Mouse (Mus musculus) ES-Bruce4 (cell line): Measurements from ENCODE around the gene Vmn2r55. TPM values are rescaled to one million over a fixed set of nuclear protein-coding genes. Genes with fewer than 3 reads are reported as not detected.
"Not testable (repeated sequence)": the region's sequence is repeated elsewhere in the genome, so short reads cannot be mapped to it uniquely, and the experiment has no call there.

Experiments used
- H3K27ac ChIP-seq: 2 replicates; pipeline ENCODE4 v1.5.1; 2012; ENCODE audit warnings: low read length, inconsistent platforms; ENCODE audit not compliant: insufficient read depth
- H3K27me3 ChIP-seq: 2 replicates; pipeline ENCODE4 v1.6.1; 2012; ENCODE audit warnings: mild to moderate bottlenecking, low read length, inconsistent platforms; ENCODE audit not compliant: control insufficient read depth, poor library complexity, insufficient read depth, severe bottlenecking
- H3K36me3 ChIP-seq: 2 replicates; pipeline ENCODE4 v1.6.1; 2012; ENCODE audit warnings: inconsistent platforms, mild to moderate bottlenecking, low read length, moderate library complexity; ENCODE audit not compliant: control insufficient read depth, poor library complexity, insufficient read depth, severe bottlenecking
- H3K4me1 ChIP-seq: one replicate; pipeline ENCODE4 v1.8.1; 2011; ENCODE audit warnings: low read length; ENCODE audit not compliant: control insufficient read depth, insufficient read depth
- H3K4me3 ChIP-seq: 2 replicates; pipeline ENCODE4 v1.5.1; 2011; ENCODE audit warnings: low read depth, mild to moderate bottlenecking, low read length
- H3K9ac ChIP-seq: 2 replicates; pipeline ENCODE4 v1.6.1; 2012; ENCODE audit warnings: low read depth, mild to moderate bottlenecking, inconsistent platforms; ENCODE audit not compliant: poor library complexity, severe bottlenecking
- H3K9me3 ChIP-seq: replicated peaks from 2 replicates; pipeline ENCODE4 v1.6.1; 2012; ENCODE audit warnings: mild to moderate bottlenecking, low read length, inconsistent platforms; ENCODE audit not compliant: control insufficient read depth, poor library complexity, insufficient read depth, severe bottlenecking
- CTCF ChIP-seq: IDR thresholded peaks from one replicate; pipeline ENCODE4 v1.8.1; 2011; ENCODE audit warnings: low read depth, low read length
- EP300 ChIP-seq: IDR thresholded peaks from 2 replicates; pipeline ENCODE4 v1.6.1; 2011; ENCODE audit warnings: low read depth, low read length; ENCODE audit not compliant: insufficient read depth
- POLR2A ChIP-seq: IDR thresholded peaks from one replicate; pipeline ENCODE4 v1.8.1; 2011; ENCODE audit warnings: low read length; ENCODE audit not compliant: insufficient read depth
- polyA plus RNA-seq: library from polyadenylated mRNA; stranded (reverse); fragments of >200 nt; gene quantifications from 2 replicates; pipeline ENCODE4 v1.2.4, GENCODE M21; 2011; ENCODE audit warnings: low read depth; ENCODE audit not compliant: missing spikeins, insufficient read depth, insufficient read length

Vmn2r55 gene
- not detected in 2 replicates for polyA plus RNA-seq

GRCm38 (mm10) chr7:12684903-12685302 lies at the start of gene Vmn2r55:
Vmn2r55 (minus strand) TSS chr7:12685003.
- not testable (repeated sequence) for H3K27ac ChIP-seq, H3K4me3 ChIP-seq, H3K4me1 ChIP-seq, H3K9ac ChIP-seq, H3K9me3 ChIP-seq, H3K27me3 ChIP-seq, H3K36me3 ChIP-seq

DNA sequence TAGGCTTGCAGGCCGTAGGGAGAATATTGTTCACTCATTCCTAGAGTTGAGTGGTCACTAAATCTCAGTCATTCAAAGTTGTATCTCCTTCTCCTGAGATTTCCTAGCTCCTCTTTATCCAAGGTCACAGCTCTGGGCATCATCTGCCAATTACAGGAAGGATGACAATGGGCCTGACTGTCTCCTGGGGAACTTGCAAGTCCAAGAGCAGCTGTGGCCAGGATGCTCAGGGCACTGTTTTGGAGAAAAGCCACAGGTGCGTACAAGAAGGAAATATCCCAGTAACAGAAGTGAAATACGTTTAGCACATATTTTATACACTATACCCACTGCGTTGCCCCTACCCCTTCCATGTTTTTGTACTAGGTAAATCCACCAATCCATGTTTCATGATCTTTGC lies 44.6 kb downstream of the Vmn2r55 start, which contains the start of gene Vmn2r54:
Vmn2r54 (minus strand) TSS at position 101 of the 400 bp plus-strand sequence.
- H3K9ac ChIP-seq, H3K27me3 ChIP-seq, H3K27ac ChIP-seq, H3K9me3 ChIP-seq, H3K4me1 ChIP-seq, H3K4me3 ChIP-seq, H3K36me3 ChIP-seq: not testable (repeated sequence)

DNA sequence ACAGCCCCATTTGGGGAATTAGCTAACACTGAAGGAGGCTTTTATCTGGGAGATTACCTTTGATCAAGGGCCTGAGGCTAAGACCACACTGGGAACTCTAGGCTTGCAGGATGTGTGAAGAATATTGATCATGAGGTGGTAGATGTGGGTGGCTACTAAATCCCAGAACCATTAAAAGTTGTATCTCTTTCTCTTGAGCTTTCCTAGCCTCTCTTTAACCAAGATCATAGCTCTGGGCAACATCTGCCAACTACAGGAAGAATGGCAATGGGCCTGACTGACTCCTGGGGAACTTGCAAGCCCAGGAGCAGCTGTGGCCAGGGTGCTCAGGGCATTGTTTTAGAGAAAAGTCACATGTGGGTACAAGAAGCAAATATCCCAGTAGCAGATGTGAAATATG lies 76.1 kb downstream of the Vmn2r55 start, which contains the start of gene Vmn2r53:
Vmn2r53 (minus strand) TSS at position 101 of the 400 bp plus-strand sequence.
- no peaks in the 10 kb centered on the region for H3K27me3 ChIP-seq
- no peak within 1 kb of the TSS for H3K9ac ChIP-seq
- no peaks in the 10 kb centered on the region for H3K9me3 ChIP-seq
- TF ChIP-seq EP300 (no peak), POLR2A (no peak), CTCF (no peak)
- no peaks in the 10 kb centered on the region for H3K36me3 ChIP-seq
- no peaks in the 10 kb centered on the region for H3K4me1 ChIP-seq
- no peak within 1 kb of the TSS for H3K27ac ChIP-seq
- H3K4me3 ChIP-seq, result no peak within 1 kb of the TSS

Other genes starting within 250 kb of the Vmn2r55 start
- gene Zfp606, start 206.7 kb downstream of the Vmn2r55 start, polyA plus RNA-seq, result 14.0 and 15.2 TPM in 2 replicates
- not detected in 2 replicates for gene 2900092C05Rik, start 172.5 kb downstream of the Vmn2r55 start, polyA plus RNA-seq
- gene Vmn2r53, start 76.2 kb downstream of the Vmn2r55 start, polyA plus RNA-seq, result 0.03 and 0.05 TPM in 2 replicates
- gene Vmn2r54, start 44.7 kb downstream of the Vmn2r55 start, polyA plus RNA-seq, result not detected in 2 replicates
- 0.07 TPM in 1 of 2 replicates, not detected in the other for gene Vmn2r56, start 50.0 kb upstream of the Vmn2r55 start, polyA plus RNA-seq
- 9.5 and 9.8 TPM in 2 replicates for gene Zscan18, start 118.6 kb upstream of the Vmn2r55 start, polyA plus RNA-seq
- 11.7 and 12.2 TPM in 2 replicates for gene Zfp329, start 133.9 kb upstream of the Vmn2r55 start, polyA plus RNA-seq
- gene Zfp110, start 149.8 kb upstream of the Vmn2r55 start, polyA plus RNA-seq, result 29.0 and 36.1 TPM in 2 replicates
- gene Zfp128, start 196.2 kb upstream of the Vmn2r55 start, polyA plus RNA-seq, result 1.2 and 1.6 TPM in 2 replicates
- 10.0 and 10.7 TPM in 2 replicates for gene Zscan22, start 212.8 kb upstream of the Vmn2r55 start, polyA plus RNA-seq
- gene Rps5, start 237.3 kb upstream of the Vmn2r55 start, polyA plus RNA-seq, result 1,704 and 1,789 TPM in 2 replicates
- 0.37 and 0.84 TPM in 2 replicates for gene Rnf225, start 242.4 kb upstream of the Vmn2r55 start, polyA plus RNA-seq